Mouse (Mus musculus): ENCODE results near the gene Gemin2. TPM values are rescaled to one million over a fixed set of nuclear protein-coding genes. Genes with fewer than 3 reads are reported as not detected.
A peak's percentile ranks its signal among the peaks of the same experiment; 100 is the strongest.

Gemin2 gene
- total and polyA plus RNA-seq, 3 experiments = 2.9 to 5.7 (median 5.3) TPM

DNA sequence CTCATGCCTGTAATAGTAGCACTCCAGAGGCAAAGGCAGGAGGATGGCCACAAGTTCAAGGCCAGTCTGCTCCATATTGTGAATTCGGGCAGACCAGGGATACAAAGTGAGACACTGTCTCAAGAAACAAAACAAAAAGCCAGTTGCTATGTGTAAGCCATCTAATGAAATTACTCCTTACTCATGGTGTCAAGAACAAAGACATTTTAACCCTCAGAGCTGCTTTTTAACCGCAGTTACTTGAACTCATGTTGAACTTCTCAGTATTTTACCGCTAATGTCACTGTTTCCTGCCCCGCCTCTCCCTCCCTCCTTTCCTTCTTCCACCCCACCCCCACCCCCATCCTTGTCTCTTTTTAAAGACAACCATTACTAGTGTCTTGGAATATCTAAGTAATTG lies 8.1 kb downstream of the Gemin2 start:
- intact Hi-C loops (cut with DNase I) = no loop called here
- Histone ChIP-seq H3K36me3 (ENCODE audit: control insufficient read depth, insufficient read depth, low read length) (no peaks in the 10 kb centered on the region), H3K27ac (no peak overlapping the region), H3K4me1 (ENCODE audit: control insufficient read depth, insufficient read depth, low read length) (no peaks in the 10 kb centered on the region), H3K9ac (ENCODE audit: low read depth, low read length) (no peak overlapping the region), H3K4me3 (no peak overlapping the region), H3K79me2 (replicated peaks; ENCODE audit: control insufficient read depth, insufficient read depth, low read length) (no peaks in the 10 kb centered on the region), H3K27me3 (ENCODE audit: control insufficient read depth, insufficient read depth, low read length) (no peaks in the 10 kb centered on the region)
- TF ChIP-seq CTCF (IDR thresholded peaks at IDR 0.05) = no peak
- no peak for TF ChIP-seq POLR2A (IDR thresholded peaks at IDR 0.05; ENCODE audit: insufficient read depth, low read depth, low read length)
- no peak for TF ChIP-seq EP300 (IDR thresholded peaks at IDR 0.05; ENCODE audit: insufficient read depth, low read depth, low read length)
- WGBS = 73% methylated on average over 4 of the region's 4 CpGs
- no peak for DNase-seq

DNA sequence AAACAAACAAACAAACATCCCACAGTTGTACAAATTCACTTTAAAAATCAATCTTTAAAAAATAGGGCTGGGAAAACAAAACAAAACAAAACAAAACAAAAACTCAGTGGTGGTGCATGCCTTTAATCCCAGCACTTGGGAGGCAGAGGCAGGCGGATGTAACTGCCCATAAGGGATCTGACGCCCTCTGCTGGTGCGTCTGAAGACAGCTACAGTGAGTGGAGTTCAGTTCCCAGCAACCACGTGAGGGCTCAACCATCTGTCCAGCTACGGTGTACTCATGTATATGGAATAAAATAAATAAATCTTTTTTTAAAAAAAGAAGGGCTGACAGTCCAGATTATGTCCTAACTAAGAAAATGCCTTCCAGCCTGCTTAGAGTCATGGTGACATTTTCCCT lies 18.9 kb downstream of the Gemin2 start:
- H3K27me3 ChIP-seq (ENCODE audit: control insufficient read depth, insufficient read depth, low read length) = no peaks in the 10 kb centered on the region
- no peaks in the 10 kb centered on the region for H3K36me3 ChIP-seq (ENCODE audit: control insufficient read depth, insufficient read depth, low read length)
- H3K79me2 ChIP-seq (replicated peaks; ENCODE audit: control insufficient read depth, insufficient read depth, low read length) = no peaks in the 10 kb centered on the region
- no peaks in the 10 kb centered on the region for H3K4me1 ChIP-seq (ENCODE audit: control insufficient read depth, insufficient read depth, low read length)
- H3K27ac ChIP-seq = no peak overlapping the region
- H3K9ac ChIP-seq (ENCODE audit: low read depth, low read length) = no peak overlapping the region
- peak; percentile 42 for TF ChIP-seq CTCF (IDR thresholded peaks at IDR 0.05)
- TF ChIP-seq EP300 (IDR thresholded peaks at IDR 0.05; ENCODE audit: insufficient read depth, low read depth, low read length) = no peak
- no peak overlapping the region for H3K4me3 ChIP-seq
- intact Hi-C loops (cut with DNase I) = no loop called here
- WGBS = 64% methylated on average over 5 of the region's 5 CpGs
- no peak for DNase-seq

DNA sequence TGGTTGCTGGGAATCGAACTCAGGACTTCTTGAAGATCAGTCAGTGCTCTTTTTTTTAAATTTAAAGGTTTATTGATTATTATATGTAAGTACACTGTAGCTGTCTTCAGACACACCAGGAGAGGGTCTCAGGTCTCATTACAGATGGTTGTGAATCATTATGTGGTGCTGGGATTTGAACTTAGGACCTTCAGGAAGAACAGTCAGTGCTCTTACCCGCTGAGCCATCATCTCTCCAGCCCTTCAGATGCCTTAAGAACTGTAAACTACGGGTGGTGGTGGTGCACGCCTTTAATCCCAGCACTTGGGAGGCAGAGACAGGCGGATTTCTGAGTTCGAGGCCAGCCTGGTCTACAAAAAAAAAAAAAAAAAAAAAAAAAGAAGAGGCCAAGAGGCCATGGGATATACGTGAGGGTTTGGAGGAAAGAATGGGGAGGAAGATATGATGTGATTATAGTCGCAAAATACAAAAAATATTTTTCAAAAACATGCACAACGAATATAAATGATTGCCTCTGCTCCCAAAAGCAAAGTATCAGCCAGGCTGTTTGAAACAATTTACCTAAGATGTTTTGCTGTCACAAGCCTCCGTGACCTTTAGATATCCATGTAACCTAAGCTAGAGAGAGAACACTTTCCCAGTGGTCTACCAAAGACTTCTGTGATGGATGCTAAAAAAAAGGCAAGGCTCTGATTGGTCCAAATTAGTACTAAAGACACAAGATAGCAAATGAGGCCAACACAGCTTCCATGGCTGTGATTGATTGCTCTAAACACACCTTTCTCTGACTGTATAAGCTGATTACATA lies 26.2 kb downstream of the Gemin2 start:
- Histone ChIP-seq H3K27ac (peak overlapping the region; percentile 63), H3K27me3 (ENCODE audit: control insufficient read depth, insufficient read depth, low read length) (no peaks in the 10 kb centered on the region), H3K79me2 (replicated peaks; ENCODE audit: control insufficient read depth, insufficient read depth, low read length) (no peaks in the 10 kb centered on the region), H3K4me1 (ENCODE audit: control insufficient read depth, insufficient read depth, low read length) (peaks cover 2% of the 10 kb centered on the region), H3K36me3 (ENCODE audit: control insufficient read depth, insufficient read depth, low read length) (no peaks in the 10 kb centered on the region; the same call in none of the 2 replicates), H3K9ac (ENCODE audit: low read depth, low read length) (no peak overlapping the region), H3K4me3 (no peak overlapping the region)
- WGBS = 79% methylated on average over 10 of the region's 10 CpGs
- TF ChIP-seq POLR2A (IDR thresholded peaks at IDR 0.05; ENCODE audit: insufficient read depth, low read depth, low read length) (no peak), EP300 (IDR thresholded peaks at IDR 0.05; ENCODE audit: insufficient read depth, low read depth, low read length) (no peak), CTCF (IDR thresholded peaks at IDR 0.05) (no peak)
- intact Hi-C loops (cut with DNase I) = no loop called here
- no peak for DNase-seq

DNA sequence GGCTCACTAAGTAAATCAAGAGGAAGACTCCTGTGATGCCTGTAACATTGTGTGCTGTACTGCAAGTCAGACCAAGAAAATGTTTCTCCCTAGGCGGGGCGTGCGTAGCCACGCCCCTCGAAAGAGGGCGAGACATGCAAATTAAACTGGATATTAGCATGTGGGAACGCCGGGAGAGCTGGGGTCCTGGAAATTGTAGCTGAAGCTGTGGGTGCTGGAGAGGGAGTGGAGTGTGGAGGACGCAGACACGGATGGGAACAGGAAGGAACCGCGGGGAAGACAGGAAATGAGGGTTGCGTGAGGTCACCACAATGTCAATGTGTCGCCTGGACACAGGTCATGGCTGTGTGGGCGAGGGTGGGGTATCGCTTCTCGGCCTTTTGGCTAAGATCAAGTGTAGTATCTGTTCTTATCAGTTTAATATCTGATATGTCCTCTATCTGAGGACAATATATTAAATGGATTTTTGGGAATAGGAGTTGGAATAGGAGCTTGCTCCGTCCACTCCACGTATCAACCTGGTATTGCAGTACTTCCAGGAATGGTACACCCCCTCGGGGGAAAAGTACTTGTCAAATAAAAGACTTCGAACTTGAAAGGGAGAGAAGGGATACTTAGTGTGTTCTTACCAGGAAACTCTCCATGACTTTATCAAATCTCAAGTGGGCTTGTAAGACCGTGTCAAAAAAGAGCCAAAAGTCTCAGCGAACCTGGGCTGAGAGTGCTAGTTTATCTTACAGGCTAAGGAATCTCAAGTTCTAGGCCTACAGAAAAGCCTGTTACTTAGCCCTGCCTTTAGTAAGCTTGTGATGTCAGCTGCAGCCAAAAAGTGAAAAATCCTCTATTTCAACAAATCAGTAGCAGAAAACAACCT lies 27.0 kb downstream of the Gemin2 start:
- intact Hi-C loops (cut with DNase I) = no loop called here
- no peaks in the 10 kb centered on the region; the same call in none of the 2 replicates for H3K36me3 ChIP-seq (ENCODE audit: control insufficient read depth, insufficient read depth, low read length)
- H3K9ac ChIP-seq (ENCODE audit: low read depth, low read length) = peak overlapping the region; percentile 80
- H3K27me3 ChIP-seq (ENCODE audit: control insufficient read depth, insufficient read depth, low read length) = no peaks in the 10 kb centered on the region
- DNase-seq = peak; percentile 37 to 46
- TF ChIP-seq EP300 (IDR thresholded peaks at IDR 0.05; ENCODE audit: insufficient read depth, low read depth, low read length) (0 out of 2 replicates have a peak, but pooled peaks have one; percentile 29), POLR2A (IDR thresholded peaks at IDR 0.05; ENCODE audit: insufficient read depth, low read depth, low read length) (peak; percentile 53; the same call in 1 of the 2 replicates), CTCF (IDR thresholded peaks at IDR 0.05) (no peak)
- peak overlapping the region; percentile 63 for H3K27ac ChIP-seq
- H3K4me3 ChIP-seq = peak overlapping the region; percentile 23; the same call in 1 of the 2 replicates
- 14% methylated on average over 23 of the region's 23 CpGs for WGBS
- peaks cover 2% of the 10 kb centered on the region for H3K4me1 ChIP-seq (ENCODE audit: control insufficient read depth, insufficient read depth, low read length)
- no peaks in the 10 kb centered on the region for H3K79me2 ChIP-seq (replicated peaks; ENCODE audit: control insufficient read depth, insufficient read depth, low read length)

DNA sequence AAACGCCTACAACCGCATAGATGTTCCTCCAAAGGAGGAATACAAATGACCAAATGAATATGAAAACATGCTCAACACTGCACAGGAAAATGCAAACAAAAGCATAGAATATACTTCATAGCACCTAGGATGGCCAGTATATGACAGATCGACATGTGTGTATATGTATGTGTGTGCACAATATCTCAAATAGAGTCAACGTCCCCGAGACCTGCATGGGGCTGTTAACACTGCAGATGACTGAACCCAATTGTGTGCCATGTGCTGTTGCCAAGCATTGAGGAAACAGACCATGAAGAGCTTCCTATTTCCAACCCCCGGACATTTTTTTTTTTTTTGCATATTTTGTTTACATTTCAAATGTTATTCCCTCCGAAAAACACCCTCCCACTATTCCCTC lies 27.7 kb downstream of the Gemin2 start:
- intact Hi-C loops (cut with DNase I) = no loop called here
- no peaks in the 10 kb centered on the region for H3K79me2 ChIP-seq (replicated peaks; ENCODE audit: control insufficient read depth, insufficient read depth, low read length)
- no peaks in the 10 kb centered on the region; the same call in none of the 2 replicates for H3K36me3 ChIP-seq (ENCODE audit: control insufficient read depth, insufficient read depth, low read length)
- H3K9ac ChIP-seq (ENCODE audit: low read depth, low read length) = no peak overlapping the region
- H3K27ac ChIP-seq = no peak overlapping the region
- H3K4me3 ChIP-seq = no peak overlapping the region
- peaks cover 2% of the 10 kb centered on the region for H3K4me1 ChIP-seq (ENCODE audit: control insufficient read depth, insufficient read depth, low read length)
- no peak for DNase-seq
- 39% methylated on average over 7 of the region's 7 CpGs for WGBS
- TF ChIP-seq CTCF (IDR thresholded peaks at IDR 0.05) (no peak), EP300 (IDR thresholded peaks at IDR 0.05; ENCODE audit: insufficient read depth, low read depth, low read length) (no peak), POLR2A (IDR thresholded peaks at IDR 0.05; ENCODE audit: insufficient read depth, low read depth, low read length) (no peak)
- H3K27me3 ChIP-seq (ENCODE audit: control insufficient read depth, insufficient read depth, low read length) = no peaks in the 10 kb centered on the region
